Mouse (Mus musculus) liver, embryonic 11.5 days (tissue): Measurements from ENCODE around the gene Gbe1. TPM values are rescaled to one million over a fixed set of nuclear protein-coding genes. Genes with fewer than 3 reads are reported as not detected.
A peak's percentile ranks its signal among the peaks of the same experiment; 100 is the strongest.

ENCODE experiments used
- ATAC-seq: fragments of 200-750 bp; cut with Nextera tagmentation; replicated peaks from 2 replicates; pipeline ENCODE4 v1.8.0; 2017; ENCODE audit warnings: moderate number of reproducible peaks, mild to moderate bottlenecking, moderate TSS enrichment, moderate library complexity; ENCODE audit not compliant: low FRiP score
- DNase-seq: peaks from one replicate; pipeline ENCODE4 v3.0.0-alpha.2; 2017; ENCODE audit warnings: low spot score
- H3K27ac ChIP-seq: fragments of 300-500 bp; sonication (generic); 2 replicates; pipeline ENCODE4 v1.5.1; 2014; ENCODE audit warnings: mild to moderate bottlenecking, low read depth, low read length, control low read depth
- H3K27me3 ChIP-seq: fragments of 300-500 bp; sonication (generic); replicated peaks from 2 replicates; pipeline ENCODE4 v1.6.1; 2014; ENCODE audit warnings: low read length, mixed read lengths; ENCODE audit not compliant: control insufficient read depth, insufficient read depth
- H3K36me3 ChIP-seq: fragments of 300-500 bp; sonication (generic); 2 replicates; pipeline ENCODE4 v1.6.1; 2014; ENCODE audit warnings: mild to moderate bottlenecking, low read length, moderate library complexity, mixed read lengths; ENCODE audit not compliant: control insufficient read depth, insufficient read depth
- H3K4me1 ChIP-seq: fragments of 300-500 bp; sonication (generic); replicated peaks from 2 replicates; pipeline ENCODE4 v1.6.1; 2014; ENCODE audit warnings: low read length, mixed read lengths; ENCODE audit not compliant: control insufficient read depth, insufficient read depth
- H3K4me2 ChIP-seq: fragments of 300-500 bp; sonication (generic); 2 replicates; pipeline ENCODE4 v1.6.1; 2014; ENCODE audit warnings: mild to moderate bottlenecking, control low read depth, moderate library complexity
- H3K4me3 ChIP-seq: fragments of 300-500 bp; sonication (generic); 2 replicates; pipeline ENCODE4 v1.5.1; 2014; ENCODE audit warnings: low read depth, low read length, control low read depth
- H3K9ac ChIP-seq: fragments of 300-500 bp; sonication (generic); 2 replicates; pipeline ENCODE4 v1.6.1; 2014; ENCODE audit warnings: low read depth, low read length, control low read depth
- H3K9me3 ChIP-seq: fragments of 300-500 bp; sonication (generic); 2 replicates; pipeline ENCODE4 v1.6.1; 2016; ENCODE audit warnings: low read length, inconsistent platforms, mixed read lengths; ENCODE audit not compliant: control insufficient read depth
- WGBS: fragments of 180-500 bp; shearing (Covaris S2); extraction: QIAGEN DNeasy Blood & Tissue Kit; methylation state at CpG from one replicate; pipeline ENCODE4 v1.1.7; 2014; 5-methylcytosine and 5-hydroxymethylcytosine counted together
- polyA plus RNA-seq: library from polyadenylated mRNA; unstranded; fragments of >200 nt; fragmentation: Nextera tagmentation; extraction: Ambion mirVana; gene quantifications from 2 replicates; pipeline ENCODE4 v1.2.1, GENCODE M21; 2014

Gbe1 gene
- polyA plus RNA-seq, 1 experiment from 2014 or later, result 9.4 TPM

- H3K27me3 ChIP-seq, result no peaks in the 10 kb centered on the region
- H3K9ac ChIP-seq, result no peak overlapping the region
- ATAC-seq, result no peak
- H3K9me3 ChIP-seq, result no peaks in the 10 kb centered on the region
- H3K4me2 ChIP-seq, result 0 out of 2 replicates have a peak overlapping the region, but pooled peaks have one; percentile 4
- H3K4me3 ChIP-seq, result no peak overlapping the region
- WGBS, result 60% methylated on average over 9 of the region's 9 CpGs
- DNase-seq, result no peak
- no peaks in the 10 kb centered on the region for H3K36me3 ChIP-seq
- H3K4me1 ChIP-seq, result no peaks in the 10 kb centered on the region
- no peak overlapping the region for H3K27ac ChIP-seq
Observed at GRCm38 (mm10) chr16:70326339-70326948, 12.7 kb downstream of the Gbe1 start.

- no peak overlapping the region for H3K4me3 ChIP-seq
- ATAC-seq (no peak), DNase-seq (no peak)
- no peak overlapping the region for H3K4me2 ChIP-seq
- H3K9me3 ChIP-seq, result no peaks in the 10 kb centered on the region
- no peaks in the 10 kb centered on the region for H3K27me3 ChIP-seq
- no peaks in the 10 kb centered on the region for H3K4me1 ChIP-seq
- H3K27ac ChIP-seq, result no peak overlapping the region
- no peaks in the 10 kb centered on the region for H3K36me3 ChIP-seq
- WGBS, result 86% methylated on average over 6 of the region's 6 CpGs
- H3K9ac ChIP-seq, result no peak overlapping the region
Observed at GRCm38 (mm10) chr16:70328566-70328965, 14.8 kb downstream of the Gbe1 start.

GRCm38 (mm10) chr16:70329036-70329435 is 15.3 kb downstream of the Gbe1 start:
- no peak for ATAC-seq
- Histone ChIP-seq H3K4me3 (no peak overlapping the region), H3K4me2 (no peak overlapping the region), H3K9ac (no peak overlapping the region), H3K9me3 (no peaks in the 10 kb centered on the region), H3K36me3 (no peaks in the 10 kb centered on the region), H3K4me1 (no peaks in the 10 kb centered on the region), H3K27me3 (no peaks in the 10 kb centered on the region), H3K27ac (no peak overlapping the region)
- WGBS, result 81% methylated on average over 10 of the region's 10 CpGs
- DNase-seq, result no peak

- ATAC-seq (no peak), DNase-seq (no peak)
- no peaks in the 10 kb centered on the region for H3K27me3 ChIP-seq
- no peaks in the 10 kb centered on the region for H3K4me1 ChIP-seq
- H3K4me2 ChIP-seq, result no peak overlapping the region
- WGBS, result 82% methylated on average over 6 of the region's 6 CpGs
- no peaks in the 10 kb centered on the region for H3K9me3 ChIP-seq
- H3K36me3 ChIP-seq, result no peaks in the 10 kb centered on the region
- no peak overlapping the region for H3K27ac ChIP-seq
- no peak overlapping the region for H3K9ac ChIP-seq
- no peak overlapping the region for H3K4me3 ChIP-seq
Observed at GRCm38 (mm10) chr16:70329471-70329870, 15.7 kb downstream of the Gbe1 start.

- ATAC-seq (no peak), DNase-seq (no peak)
- Histone ChIP-seq H3K4me1 (no peaks in the 10 kb centered on the region), H3K4me2 (no peak overlapping the region), H3K9ac (no peak overlapping the region), H3K27ac (no peak overlapping the region), H3K4me3 (no peak overlapping the region), H3K36me3 (no peaks in the 10 kb centered on the region), H3K9me3 (no peaks in the 10 kb centered on the region), H3K27me3 (no peaks in the 10 kb centered on the region)
- WGBS, result 80% methylated on average over 2 of the region's 2 CpGs
Observed at GRCm38 (mm10) chr16:70330007-70330406, 16.3 kb downstream of the Gbe1 start.

- no peaks in the 10 kb centered on the region for H3K27me3 ChIP-seq
- H3K4me1 ChIP-seq, result no peaks in the 10 kb centered on the region
- H3K4me2 ChIP-seq, result no peak overlapping the region
- no peak overlapping the region for H3K9ac ChIP-seq
- no peaks in the 10 kb centered on the region for H3K36me3 ChIP-seq
- no peak overlapping the region for H3K27ac ChIP-seq
- no peaks in the 10 kb centered on the region for H3K9me3 ChIP-seq
- WGBS, result 83% methylated on average over 10 of the region's 10 CpGs
- DNase-seq, result no peak
- no peak for ATAC-seq
- H3K4me3 ChIP-seq, result no peak overlapping the region
Observed at GRCm38 (mm10) chr16:70330626-70331275, 17.0 kb downstream of the Gbe1 start.

- no peaks in the 10 kb centered on the region for H3K36me3 ChIP-seq
- no peak for ATAC-seq
- no peaks in the 10 kb centered on the region for H3K27me3 ChIP-seq
- no peaks in the 10 kb centered on the region for H3K9me3 ChIP-seq
- no peak overlapping the region for H3K27ac ChIP-seq
- no peak for DNase-seq
- 90% methylated on average over 5 of the region's 5 CpGs for WGBS
- no peak overlapping the region for H3K4me2 ChIP-seq
- H3K4me3 ChIP-seq, result no peak overlapping the region
- no peak overlapping the region for H3K9ac ChIP-seq
- H3K4me1 ChIP-seq, result no peaks in the 10 kb centered on the region
Observed at GRCm38 (mm10) chr16:70334812-70335211, 21.1 kb downstream of the Gbe1 start.

GRCm38 (mm10) chr16:70335472-70335871 is 21.7 kb downstream of the Gbe1 start:
- Histone ChIP-seq H3K27ac (no peak overlapping the region), H3K4me3 (no peak overlapping the region), H3K9ac (no peak overlapping the region), H3K36me3 (no peaks in the 10 kb centered on the region), H3K9me3 (no peaks in the 10 kb centered on the region), H3K4me2 (no peak overlapping the region), H3K27me3 (no peaks in the 10 kb centered on the region), H3K4me1 (no peaks in the 10 kb centered on the region)
- ATAC-seq (no peak), DNase-seq (no peak)

GRCm38 (mm10) chr16:70337661-70338060 is 23.9 kb downstream of the Gbe1 start:
- ATAC-seq (no peak), DNase-seq (no peak)
- Histone ChIP-seq H3K36me3 (no peaks in the 10 kb centered on the region), H3K9ac (no peak overlapping the region), H3K9me3 (no peaks in the 10 kb centered on the region), H3K4me2 (no peak overlapping the region), H3K27ac (no peak overlapping the region), H3K4me1 (no peaks in the 10 kb centered on the region), H3K4me3 (no peak overlapping the region), H3K27me3 (no peaks in the 10 kb centered on the region)
- WGBS, result 80% methylated on average over 3 of the region's 3 CpGs
